Mouse (Mus musculus) macrophage (primary cell): ENCODE data around the gene St8sia6. TPM values are rescaled to one million over a fixed set of nuclear protein-coding genes. Genes with fewer than 3 reads are reported as not detected.

Experiments
- H3K27ac ChIP-seq: fragments of 350-480 bp; formaldehyde crosslinking; 2 replicates; pipeline ENCODE4 v1.9.0; 2021
- H3K36me3 ChIP-seq: fragments of 350-480 bp; formaldehyde crosslinking; 2 replicates; pipeline ENCODE4 v1.9.0; 2021; ENCODE audit errors: inconsistent target
- H3K4me3 ChIP-seq: fragments of 350-480 bp; formaldehyde crosslinking; 2 replicates; pipeline ENCODE4 v1.9.0; 2021; ENCODE audit errors: inconsistent target
- H3K79me2 ChIP-seq: fragments of 350-480 bp; formaldehyde crosslinking; 2 replicates; pipeline ENCODE4 v1.9.0; 2021; ENCODE audit errors: inconsistent target
- WGBS: methylation state at CpG from one replicate; pipeline ENCODE4 v1.1.7; 2026; ENCODE audit warnings: inconsistent platforms; ENCODE audit not compliant: missing documents; 5-methylcytosine and 5-hydroxymethylcytosine counted together
- polyA plus RNA-seq: library from polyadenylated mRNA; stranded (reverse); fragments of 250-400 nt; gene quantifications from 3 replicates; pipeline ENCODE4 v1.2.4, GENCODE M21; 2018; ENCODE audit warnings: inconsistent platforms

Gene St8sia6
- polyA plus RNA-seq, 1 experiment from 2014 or later = 0.09 TPM

GRCm38 (mm10) chr2:13746023-13746422 is 47.8 kb downstream of the St8sia6 start:
- Histone ChIP-seq H3K4me3 (no peak overlapping the region), H3K79me2 (no peaks in the 10 kb centered on the region), H3K27ac (no peak overlapping the region), H3K36me3 (no peaks in the 10 kb centered on the region)
- 0% methylated on average over 1 of the region's 1 CpGs for WGBS

GRCm38 (mm10) chr2:13738704-13739103 is 55.2 kb downstream of the St8sia6 start:
- H3K36me3 ChIP-seq = no peaks in the 10 kb centered on the region
- WGBS = 82% methylated on average over 6 of the region's 7 CpGs
- H3K79me2 ChIP-seq = no peaks in the 10 kb centered on the region
- no peak overlapping the region for H3K27ac ChIP-seq
- H3K4me3 ChIP-seq = no peak overlapping the region

GRCm38 (mm10) chr2:13727901-13728300 is 66.0 kb downstream of the St8sia6 start:
- Histone ChIP-seq H3K36me3 (no peaks in the 10 kb centered on the region), H3K79me2 (no peaks in the 10 kb centered on the region), H3K27ac (no peak overlapping the region), H3K4me3 (no peak overlapping the region)
- WGBS = 86% methylated on average over 2 of the region's 2 CpGs

- 89% methylated on average over 3 of the region's 3 CpGs for WGBS
- Histone ChIP-seq H3K4me3 (no peak overlapping the region), H3K79me2 (no peaks in the 10 kb centered on the region), H3K27ac (no peak overlapping the region), H3K36me3 (no peaks in the 10 kb centered on the region)
Measured at GRCm38 (mm10) chr2:13725592-13725991, 68.3 kb downstream of the St8sia6 start.

GRCm38 (mm10) chr2:13722241-13722640 is 71.6 kb downstream of the St8sia6 start:
- no peak overlapping the region for H3K4me3 ChIP-seq
- no peaks in the 10 kb centered on the region for H3K79me2 ChIP-seq
- H3K36me3 ChIP-seq = no peaks in the 10 kb centered on the region
- H3K27ac ChIP-seq = no peak overlapping the region
- WGBS = 90% methylated on average over 4 of the region's 4 CpGs

- no peaks in the 10 kb centered on the region for H3K36me3 ChIP-seq
- 73% methylated on average over 6 of the region's 6 CpGs for WGBS
Measured at GRCm38 (mm10) chr2:13718628-13719185, 75.2 kb downstream of the St8sia6 start.

GRCm38 (mm10) chr2:13708785-13709184 is 85.1 kb downstream of the St8sia6 start:
- no peak overlapping the region for H3K4me3 ChIP-seq
- H3K79me2 ChIP-seq = no peaks in the 10 kb centered on the region
- no peaks in the 10 kb centered on the region for H3K36me3 ChIP-seq
- H3K27ac ChIP-seq = no peak overlapping the region
- 0% methylated on average over 1 of the region's 1 CpGs for WGBS

More at GRCm38 (mm10) chr2:13718628-13719185, 75.2 kb downstream of the St8sia6 start:
- Histone ChIP-seq H3K27ac (no peak overlapping the region), H3K79me2 (no peaks in the 10 kb centered on the region), H3K4me3 (no peak overlapping the region)

GRCm38 (mm10) chr2:13697514-13697913 is 96.3 kb downstream of the St8sia6 start:
- H3K36me3 ChIP-seq = no peaks in the 10 kb centered on the region
- H3K79me2 ChIP-seq = no peaks in the 10 kb centered on the region
- no peak overlapping the region for H3K27ac ChIP-seq
- H3K4me3 ChIP-seq = no peak overlapping the region

GRCm38 (mm10) chr2:13694417-13694816 is 99.4 kb downstream of the St8sia6 start:
- Histone ChIP-seq H3K27ac (no peak overlapping the region), H3K79me2 (no peaks in the 10 kb centered on the region), H3K4me3 (no peak overlapping the region), H3K36me3 (no peaks in the 10 kb centered on the region)
- WGBS = 95% methylated on average over 2 of the region's 2 CpGs

- H3K36me3 ChIP-seq = no peaks in the 10 kb centered on the region
- WGBS = 86% methylated on average over 4 of the region's 4 CpGs
Measured at GRCm38 (mm10) chr2:13684380-13684779, 109.5 kb downstream of the St8sia6 start.

GRCm38 (mm10) chr2:13683205-13683570 is 110.7 kb downstream of the St8sia6 start:
- Histone ChIP-seq H3K36me3 (no peaks in the 10 kb centered on the region), H3K4me3 (no peak overlapping the region), H3K27ac (no peak overlapping the region), H3K79me2 (no peaks in the 10 kb centered on the region)
- WGBS = 83% methylated on average over 2 of the region's 2 CpGs

More at GRCm38 (mm10) chr2:13684380-13684779, 109.5 kb downstream of the St8sia6 start:
- H3K79me2 ChIP-seq = no peaks in the 10 kb centered on the region
- H3K27ac ChIP-seq = no peak overlapping the region
- no peak overlapping the region for H3K4me3 ChIP-seq

- Histone ChIP-seq H3K79me2 (no peaks in the 10 kb centered on the region), H3K27ac (no peak overlapping the region), H3K4me3 (no peak overlapping the region), H3K36me3 (no peaks in the 10 kb centered on the region)
- 84% methylated on average over 4 of the region's 4 CpGs for WGBS
Measured at GRCm38 (mm10) chr2:13682488-13683204, 111.2 kb downstream of the St8sia6 start.

GRCm38 (mm10) chr2:13672946-13673345 is 120.9 kb downstream of the St8sia6 start:
- no peak overlapping the region for H3K4me3 ChIP-seq
- 95% methylated on average over 3 of the region's 3 CpGs for WGBS
- no peaks in the 10 kb centered on the region for H3K36me3 ChIP-seq
- no peak overlapping the region for H3K27ac ChIP-seq
- no peaks in the 10 kb centered on the region for H3K79me2 ChIP-seq

- H3K27ac ChIP-seq = no peak overlapping the region
- no peak overlapping the region for H3K4me3 ChIP-seq
- no peaks in the 10 kb centered on the region for H3K36me3 ChIP-seq
- no peaks in the 10 kb centered on the region for H3K79me2 ChIP-seq
- 43% methylated on average over 12 of the region's 12 CpGs for WGBS
Measured at GRCm38 (mm10) chr2:13672426-13672825, 121.4 kb downstream of the St8sia6 start.

- H3K4me3 ChIP-seq = no peak overlapping the region
- no peak overlapping the region for H3K27ac ChIP-seq
- 83% methylated on average over 1 of the region's 1 CpGs for WGBS
- H3K36me3 ChIP-seq = no peaks in the 10 kb centered on the region
- H3K79me2 ChIP-seq = no peaks in the 10 kb centered on the region
Measured at GRCm38 (mm10) chr2:13634866-13635265, 159.0 kb downstream of the St8sia6 start.
